Mouse (Mus musculus): Measurements from ENCODE around the gene Nrros.

DNA sequence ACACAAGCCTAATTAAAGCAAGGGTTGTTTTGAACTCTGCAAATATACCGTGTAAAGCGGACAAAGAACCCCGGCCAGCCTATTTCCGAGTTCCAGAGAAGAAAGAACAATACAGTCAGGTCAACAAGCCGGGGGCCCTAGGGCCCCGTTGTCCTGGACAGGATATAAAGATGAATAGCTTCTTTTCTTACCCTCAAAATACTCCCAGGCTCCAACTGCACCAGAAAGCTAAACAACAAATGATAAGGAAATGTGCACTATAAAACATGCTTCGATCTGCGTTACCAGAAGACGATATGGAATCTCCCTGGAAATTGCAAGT, 35.6 kb upstream of the Nrros start:
- no peak for TF ChIP-seq CTCF (IDR thresholded peaks at IDR 0.05; ENCODE audit: low read depth, low read length)
- no peak for TF ChIP-seq POLR2A (IDR thresholded peaks at IDR 0.05; ENCODE audit: extremely low read depth, insufficient read depth, low read length)
